Mouse (Mus musculus): ENCODE data around the gene Ube2e2. TPM values are rescaled to one million over a fixed set of nuclear protein-coding genes. Genes with fewer than 3 reads are reported as not detected.
A peak's percentile ranks its signal among the peaks of the same experiment; 100 is the strongest.

Ube2e2 gene
- polyA plus RNA-seq (2012; ENCODE audit: insufficient read depth, insufficient read length, low replicate concordance, missing spikeins): not detected in 2 replicates

DNA sequence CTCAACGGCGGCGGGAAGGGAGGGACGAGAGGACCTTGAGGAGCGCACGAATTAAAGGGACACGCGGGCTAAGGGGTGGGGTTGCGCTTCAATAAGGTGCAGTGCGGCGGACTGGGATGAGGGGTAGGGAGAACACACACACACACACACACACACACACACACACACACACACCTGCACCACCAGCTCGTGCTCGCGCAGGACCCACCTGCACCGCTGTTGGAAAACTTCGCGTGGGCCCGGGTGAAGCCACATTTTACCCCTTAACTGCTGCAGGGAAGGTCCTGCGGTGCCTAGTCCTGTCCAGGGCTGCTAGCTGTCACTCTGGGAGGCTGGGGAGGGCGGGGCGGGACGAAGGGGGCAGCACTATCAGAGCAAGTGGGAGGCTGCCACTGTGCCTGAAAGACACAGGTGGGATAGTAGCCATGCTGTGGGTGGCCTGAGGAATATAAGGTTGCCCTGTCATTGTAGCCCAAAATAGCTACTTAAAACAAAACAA is at the start of gene Ube2e2:
Ube2e2 (minus strand) TSS at position 321 of the 499 bp plus-strand sequence.
- no peaks in the 10 kb centered on the region for H3K4me1 ChIP-seq (ENCODE audit: control insufficient read depth, insufficient read depth, low read length)
- no peak for TF ChIP-seq CTCF (IDR thresholded peaks at IDR 0.05; ENCODE audit: insufficient read depth, low read depth, low read length)
- 0 out of 2 replicates have a peak, but pooled peaks have one; percentile 7 for TF ChIP-seq POLR2A (IDR thresholded peaks at IDR 0.05; ENCODE audit: insufficient read depth, low read depth, low read length)
- H3K27ac ChIP-seq (ENCODE audit: insufficient read depth, low read depth, low read length): peak within 1 kb of the TSS; percentile 37; the same call in 1 of the 2 replicates
- under 1% methylated on average over 22 of the region's 22 CpGs for WGBS
- peak within 1 kb of the TSS; percentile 97 for H3K4me3 ChIP-seq (ENCODE audit: insufficient read depth, low read depth, low read length)

DNA sequence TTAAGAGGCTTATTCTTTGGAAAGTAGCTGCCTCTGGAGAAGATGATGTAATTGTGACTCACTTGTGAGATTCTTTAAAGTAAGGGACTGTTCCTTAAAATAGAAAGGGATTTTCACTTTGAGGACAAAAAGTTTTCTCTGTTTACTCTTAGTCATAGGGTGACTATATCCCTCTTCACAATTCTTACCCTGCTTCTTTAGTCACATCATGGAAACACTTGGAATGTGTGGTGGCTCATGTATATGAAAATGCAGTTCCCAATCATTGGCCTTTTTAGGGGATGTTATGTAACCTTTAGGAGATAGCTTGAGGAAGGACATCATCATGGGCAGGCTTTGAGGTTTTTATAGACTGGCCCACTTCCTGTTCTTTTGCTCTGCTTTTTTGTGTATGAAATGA is 46.0 kb upstream of the Ube2e2 start:
- no peaks in the 10 kb centered on the region for H3K4me1 ChIP-seq (ENCODE audit: control insufficient read depth, insufficient read depth, low read length)
- H3K4me3 ChIP-seq (ENCODE audit: insufficient read depth, low read depth, low read length): no peak overlapping the region
- H3K27ac ChIP-seq (ENCODE audit: insufficient read depth, low read depth, low read length): no peak overlapping the region
- no peak for TF ChIP-seq CTCF (IDR thresholded peaks at IDR 0.05; ENCODE audit: insufficient read depth, low read depth, low read length)
- TF ChIP-seq POLR2A (IDR thresholded peaks at IDR 0.05; ENCODE audit: insufficient read depth, low read depth, low read length): no peak

DNA sequence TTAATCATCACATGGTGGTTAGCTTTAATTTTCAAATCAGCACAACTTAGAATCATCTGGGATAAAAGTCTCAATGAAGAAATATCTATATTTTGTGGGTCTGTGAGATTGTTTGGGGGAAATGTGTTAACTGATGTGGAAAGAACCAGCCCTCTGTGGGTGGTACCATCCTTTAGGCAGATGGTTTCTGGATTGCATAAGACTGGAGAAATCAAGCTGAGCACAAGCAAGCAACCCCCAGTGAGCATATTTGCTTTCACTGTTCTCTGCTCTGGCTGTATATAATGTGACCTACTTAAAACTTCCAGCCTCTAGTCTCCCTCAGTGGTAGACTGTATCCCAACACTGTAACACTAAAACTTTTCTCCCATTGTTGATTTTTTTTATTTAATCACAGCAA is 9.5 kb upstream of the Ube2e2 start:
- Histone ChIP-seq H3K27ac (ENCODE audit: insufficient read depth, low read depth, low read length) (no peak overlapping the region), H3K4me1 (ENCODE audit: control insufficient read depth, insufficient read depth, low read length) (no peaks in the 10 kb centered on the region), H3K4me3 (ENCODE audit: insufficient read depth, low read depth, low read length) (no peak overlapping the region)
- TF ChIP-seq POLR2A (IDR thresholded peaks at IDR 0.05; ENCODE audit: insufficient read depth, low read depth, low read length): no peak
- TF ChIP-seq CTCF (IDR thresholded peaks at IDR 0.05; ENCODE audit: insufficient read depth, low read depth, low read length): no peak

DNA sequence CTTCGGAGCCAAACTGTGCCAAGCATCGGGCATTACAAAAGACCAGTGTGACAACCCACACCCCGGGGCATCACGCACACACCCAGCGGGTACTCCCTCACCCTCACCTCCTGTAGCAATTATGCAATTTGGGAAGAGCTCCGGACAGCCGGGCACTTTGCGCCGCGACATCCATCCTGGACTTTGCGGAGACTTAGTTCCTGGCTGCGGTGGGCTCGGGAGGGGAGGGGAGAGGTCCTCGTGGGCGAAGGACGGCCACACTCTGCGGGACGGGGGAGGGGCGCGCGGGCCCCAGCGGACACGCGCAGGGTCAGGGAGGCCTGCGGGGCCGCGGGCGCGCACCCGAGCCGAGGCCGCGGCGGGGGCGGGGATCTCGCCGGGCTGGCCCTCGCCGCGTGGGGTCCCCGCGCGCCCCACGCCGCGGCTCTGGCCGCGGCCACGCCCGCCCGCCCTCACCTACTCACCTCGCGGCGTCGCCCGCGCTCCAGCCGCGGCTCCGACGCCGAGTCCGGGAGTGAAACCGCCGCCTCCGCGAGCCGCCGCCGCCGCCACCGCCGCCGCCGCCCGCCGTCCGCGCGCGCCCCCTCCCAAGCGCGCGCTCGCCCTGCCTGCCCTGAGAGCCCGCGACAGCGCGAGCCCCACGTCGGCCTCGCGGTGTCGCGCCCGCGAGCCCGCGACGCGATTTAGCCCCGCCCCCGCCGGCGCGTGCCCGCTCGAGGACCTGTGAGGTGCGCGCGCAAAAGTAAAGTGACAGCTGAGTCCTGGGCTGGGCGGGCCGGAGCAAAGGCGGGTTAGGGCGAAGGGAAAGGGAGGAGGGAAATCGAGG is 733 bp downstream of the Ube2e2 start:
- peak overlapping the region; percentile 37; the same call in 1 of the 2 replicates for H3K27ac ChIP-seq (ENCODE audit: insufficient read depth, low read depth, low read length)
- peak overlapping the region; percentile 97 for H3K4me3 ChIP-seq (ENCODE audit: insufficient read depth, low read depth, low read length)
- H3K4me1 ChIP-seq (ENCODE audit: control insufficient read depth, insufficient read depth, low read length): no peaks in the 10 kb centered on the region
- no peak for TF ChIP-seq POLR2A (IDR thresholded peaks at IDR 0.05; ENCODE audit: insufficient read depth, low read depth, low read length)
- TF ChIP-seq CTCF (IDR thresholded peaks at IDR 0.05; ENCODE audit: insufficient read depth, low read depth, low read length): no peak
- WGBS: 5% methylated on average over 109 of the region's 116 CpGs

DNA sequence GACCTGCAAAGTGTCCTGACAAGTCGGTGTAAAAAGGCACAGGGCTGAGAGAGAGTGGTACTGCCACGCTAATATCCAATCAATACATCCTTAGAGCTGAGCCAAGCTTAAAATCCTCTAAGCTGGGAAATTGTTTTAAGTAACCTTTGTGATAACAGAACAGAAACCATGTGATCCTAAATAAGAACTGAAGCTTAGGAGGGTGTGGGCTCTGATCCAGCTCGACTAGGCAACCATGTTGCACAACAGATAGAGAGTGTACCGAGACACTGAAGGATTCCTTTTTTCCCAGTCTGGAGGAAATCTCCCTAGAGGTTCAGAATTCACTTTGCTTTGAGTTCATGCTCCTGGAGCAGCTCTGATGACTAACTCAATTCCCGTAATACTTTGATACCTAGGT is 4.5 kb downstream of the Ube2e2 start:
- Histone ChIP-seq H3K4me1 (ENCODE audit: control insufficient read depth, insufficient read depth, low read length) (no peaks in the 10 kb centered on the region), H3K4me3 (ENCODE audit: insufficient read depth, low read depth, low read length) (no peak overlapping the region), H3K27ac (ENCODE audit: insufficient read depth, low read depth, low read length) (no peak overlapping the region)
- 74% methylated on average over 5 of the region's 5 CpGs for WGBS
- TF ChIP-seq POLR2A (IDR thresholded peaks at IDR 0.05; ENCODE audit: insufficient read depth, low read depth, low read length) (no peak), CTCF (IDR thresholded peaks at IDR 0.05; ENCODE audit: insufficient read depth, low read depth, low read length) (no peak)

DNA sequence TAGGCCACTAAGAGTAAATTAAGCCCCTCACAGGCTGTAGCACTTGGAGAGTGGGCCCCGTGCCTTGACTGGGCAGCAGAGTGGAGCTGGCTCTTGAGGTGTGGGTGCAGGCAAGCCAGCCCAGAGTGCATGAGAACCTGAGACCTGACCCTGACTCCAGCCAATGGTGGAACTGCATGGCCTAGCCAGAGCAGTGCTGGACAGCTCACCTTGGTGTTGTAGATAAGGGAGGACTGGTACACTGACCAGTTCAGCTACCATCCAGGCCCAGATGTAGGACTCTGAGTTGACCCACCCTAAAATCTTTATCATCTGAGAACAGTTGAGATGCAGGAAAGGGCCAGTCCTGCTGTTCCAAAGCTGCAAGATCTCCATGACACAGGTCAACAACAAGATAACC is 11.6 kb downstream of the Ube2e2 start:
- no peak for TF ChIP-seq POLR2A (IDR thresholded peaks at IDR 0.05; ENCODE audit: insufficient read depth, low read depth, low read length)
- H3K4me3 ChIP-seq (ENCODE audit: insufficient read depth, low read depth, low read length): no peak overlapping the region
- no peak overlapping the region for H3K27ac ChIP-seq (ENCODE audit: insufficient read depth, low read depth, low read length)
- 97% methylated on average over 1 of the region's 1 CpGs for WGBS
- peaks cover 5% of the 10 kb centered on the region; the same call in 1 of the 2 replicates for H3K4me1 ChIP-seq (ENCODE audit: control insufficient read depth, insufficient read depth, low read length)

DNA sequence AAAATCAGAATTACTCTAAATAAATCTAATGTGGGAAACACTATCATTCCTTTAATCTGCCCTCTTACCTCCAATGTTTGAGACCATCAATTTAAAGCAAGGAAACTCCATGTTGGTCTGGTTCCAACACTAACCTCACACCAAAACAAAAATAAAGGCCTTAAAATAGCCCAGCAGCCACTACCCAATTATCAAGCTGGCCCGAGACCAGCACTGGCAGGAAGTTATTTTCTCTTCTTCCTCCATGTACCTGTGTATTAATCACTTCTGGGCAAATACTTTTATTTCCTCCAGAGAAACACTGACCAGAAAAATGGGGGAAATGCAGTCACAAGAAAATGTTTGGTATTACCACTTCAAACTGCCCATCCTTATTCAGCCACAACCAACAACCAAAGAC is 23.4 kb downstream of the Ube2e2 start:
- Histone ChIP-seq H3K27ac (ENCODE audit: insufficient read depth, low read depth, low read length) (no peak overlapping the region), H3K4me3 (ENCODE audit: insufficient read depth, low read depth, low read length) (no peak overlapping the region), H3K4me1 (ENCODE audit: control insufficient read depth, insufficient read depth, low read length) (no peaks in the 10 kb centered on the region)
- TF ChIP-seq POLR2A (IDR thresholded peaks at IDR 0.05; ENCODE audit: insufficient read depth, low read depth, low read length): no peak
- no peak for TF ChIP-seq CTCF (IDR thresholded peaks at IDR 0.05; ENCODE audit: insufficient read depth, low read depth, low read length)
- 64% methylated on average over 1 of the region's 1 CpGs for WGBS

DNA sequence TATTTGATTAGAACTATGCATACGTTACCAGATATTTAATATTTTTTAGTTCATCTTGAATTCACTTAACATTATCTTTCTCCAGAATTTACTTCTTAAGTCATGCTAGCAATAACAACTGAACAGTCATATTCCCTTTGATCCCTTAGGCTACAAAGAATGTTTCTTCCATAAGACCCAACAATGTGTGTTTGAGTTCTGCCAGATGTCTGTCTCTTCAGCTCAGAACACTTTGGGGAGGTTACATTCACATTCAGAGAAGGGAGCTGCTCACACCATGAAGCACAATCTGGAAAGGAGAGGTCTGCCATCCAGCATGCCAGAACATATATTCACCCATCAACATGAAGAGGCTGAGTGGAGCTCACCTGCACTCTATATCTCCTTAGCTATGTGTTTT is 65.4 kb downstream of the Ube2e2 start:
- H3K4me3 ChIP-seq (ENCODE audit: insufficient read depth, low read depth, low read length): no peak overlapping the region
- no peak overlapping the region for H3K27ac ChIP-seq (ENCODE audit: insufficient read depth, low read depth, low read length)
- H3K4me1 ChIP-seq (ENCODE audit: control insufficient read depth, insufficient read depth, low read length): peaks cover 4% of the 10 kb centered on the region; the same call in 1 of the 2 replicates
- TF ChIP-seq POLR2A (IDR thresholded peaks at IDR 0.05; ENCODE audit: insufficient read depth, low read depth, low read length) (no peak), CTCF (IDR thresholded peaks at IDR 0.05; ENCODE audit: insufficient read depth, low read depth, low read length) (no peak)
- 97% methylated on average over 1 of the region's 1 CpGs for WGBS

DNA sequence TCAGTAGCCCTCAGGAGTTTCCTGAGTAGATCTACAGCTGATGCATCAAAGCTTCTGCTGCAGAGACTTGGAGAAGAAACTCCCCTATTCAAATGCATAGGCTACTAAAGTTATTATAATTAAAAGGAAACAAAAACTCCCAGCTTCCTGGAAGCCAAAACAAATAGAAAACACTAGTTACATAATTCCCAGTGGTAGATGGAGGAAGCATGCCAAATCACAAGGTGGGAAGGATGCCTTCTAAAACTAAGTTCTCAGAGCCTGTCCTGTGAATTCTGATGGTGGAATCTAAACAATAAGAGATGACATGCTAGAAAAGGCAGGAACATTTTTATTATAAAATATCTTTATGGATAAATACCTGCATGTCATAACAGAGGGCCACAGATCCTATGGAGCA is 67.3 kb downstream of the Ube2e2 start:
- no peak for TF ChIP-seq CTCF (IDR thresholded peaks at IDR 0.05; ENCODE audit: insufficient read depth, low read depth, low read length)
- TF ChIP-seq POLR2A (IDR thresholded peaks at IDR 0.05; ENCODE audit: insufficient read depth, low read depth, low read length): no peak
- Histone ChIP-seq H3K4me1 (ENCODE audit: control insufficient read depth, insufficient read depth, low read length) (peaks cover 4% of the 10 kb centered on the region; the same call in 1 of the 2 replicates), H3K4me3 (ENCODE audit: insufficient read depth, low read depth, low read length) (no peak overlapping the region), H3K27ac (ENCODE audit: insufficient read depth, low read depth, low read length) (no peak overlapping the region)

Measured in olfactory bulb, adult 2 months (tissue).